Mouse (Mus musculus) lung, embryonic 14.5 days (tissue): ENCODE measurements around the gene Prkag2. TPM values are rescaled to one million over a fixed set of nuclear protein-coding genes. Genes with fewer than 3 reads are reported as not detected.

ENCODE experiments used
- ATAC-seq: fragments of 200-750 bp; cut with Nextera tagmentation; 2 replicates; pipeline ENCODE4 v1.8.0; 2017; ENCODE audit warnings: mild to moderate bottlenecking, moderate TSS enrichment, moderate library complexity; ENCODE audit not compliant: insufficient read depth
- DNase-seq: peaks from one replicate; pipeline ENCODE4 v3.0.0-alpha.2; 2015
- H3K27ac ChIP-seq: fragments of 300-500 bp; sonication (generic); 2 replicates; pipeline ENCODE4 v1.5.1; 2014; ENCODE audit warnings: low read depth, mild to moderate bottlenecking, moderate library complexity
- H3K27me3 ChIP-seq: fragments of 300-500 bp; sonication (generic); 2 replicates; pipeline ENCODE4 v1.6.1; 2014; ENCODE audit warnings: low read length, control low read depth; ENCODE audit not compliant: insufficient read depth
- H3K36me3 ChIP-seq: fragments of 300-500 bp; sonication (generic); 2 replicates; pipeline ENCODE4 v1.6.1; 2014; ENCODE audit warnings: control low read depth; ENCODE audit not compliant: insufficient read depth
- H3K4me1 ChIP-seq: fragments of 300-500 bp; sonication (generic); 2 replicates; pipeline ENCODE4 v1.6.1; 2014; ENCODE audit warnings: antibody characterized with exemption, control low read depth; ENCODE audit not compliant: insufficient read depth
- H3K4me2 ChIP-seq: fragments of 300-500 bp; sonication (generic); 2 replicates; pipeline ENCODE4 v1.6.1; 2014; ENCODE audit warnings: mild to moderate bottlenecking
- H3K4me3 ChIP-seq: fragments of 300-500 bp; sonication (generic); 2 replicates; pipeline ENCODE4 v1.5.1; 2014; ENCODE audit warnings: low read depth, low read length
- H3K9ac ChIP-seq: fragments of 300-500 bp; sonication (generic); 2 replicates; pipeline ENCODE4 v1.6.1; 2014
- H3K9me3 ChIP-seq: fragments of 300-500 bp; sonication (generic); 2 replicates; pipeline ENCODE4 v1.6.1; 2016; ENCODE audit warnings: low read depth, low read length, control low read depth
- CTCF ChIP-seq: IDR thresholded peaks from 2 replicates; pipeline ENCODE4 v1.5.1; 2016; ENCODE audit warnings: antibody characterized with exemption, low read depth
- WGBS: fragments of 180-500 bp; shearing (Covaris S2); extraction: QIAGEN DNeasy Blood & Tissue Kit; methylation state at CpG from one replicate; pipeline ENCODE4 v1.1.7; 2014; 5-methylcytosine and 5-hydroxymethylcytosine counted together
- polyA plus RNA-seq: library from polyadenylated mRNA; unstranded; fragments of >200 nt; fragmentation: Nextera tagmentation; extraction: Ambion mirVana; gene quantifications from 2 replicates; pipeline ENCODE4 v1.2.1, GENCODE M21; 2014

Gene Prkag2
- polyA plus RNA-seq, 1 experiment from 2014 or later: 25.6 TPM

GRCm38 (mm10) chr5:24820627-24821026 lies 279.8 kb downstream of the Prkag2 start:
- peaks cover 19% of the 10 kb centered on the region for H3K36me3 ChIP-seq
- no peak overlapping the region for H3K4me2 ChIP-seq
- H3K4me3 ChIP-seq: no peak overlapping the region
- H3K27me3 ChIP-seq: no peaks in the 10 kb centered on the region
- H3K27ac ChIP-seq: no peak overlapping the region
- H3K9ac ChIP-seq: no peak overlapping the region
- 0 out of 2 replicates have a peak, but pooled peaks cover 3% of the 10 kb centered on the region for H3K4me1 ChIP-seq
- no peak for TF ChIP-seq CTCF
- whole genome bisulfite sequencing: 69% methylated on average over 5 of the region's 5 CpGs
- DNase-seq: no peak
- ATAC-seq: no peak
- no peaks in the 10 kb centered on the region for H3K9me3 ChIP-seq

GRCm38 (mm10) chr5:24817191-24817590 lies 283.3 kb downstream of the Prkag2 start:
- no peak overlapping the region for H3K4me3 ChIP-seq
- no peaks in the 10 kb centered on the region for H3K27me3 ChIP-seq
- no peak overlapping the region for H3K4me2 ChIP-seq
- WGBS: 88% methylated on average over 4 of the region's 4 CpGs
- H3K4me1 ChIP-seq: no peaks in the 10 kb centered on the region
- no peak for TF ChIP-seq CTCF
- peaks cover 45% of the 10 kb centered on the region for H3K36me3 ChIP-seq
- H3K27ac ChIP-seq: no peak overlapping the region
- H3K9ac ChIP-seq: no peak overlapping the region
- DNase-seq (no peak), ATAC-seq (no peak)
- H3K9me3 ChIP-seq: no peaks in the 10 kb centered on the region

- Histone ChIP-seq H3K4me3 (no peak overlapping the region), H3K27ac (peak overlapping the region; percentile 16), H3K4me1 (no peaks in the 10 kb centered on the region), H3K4me2 (no peak overlapping the region), H3K9ac (no peak overlapping the region), H3K9me3 (no peaks in the 10 kb centered on the region), H3K27me3 (no peaks in the 10 kb centered on the region), H3K36me3 (peaks cover 68% of the 10 kb centered on the region)
- peak; percentile 82 for DNase-seq
- ATAC-seq: 0 out of 2 replicates have a peak, but pooled peaks have one; percentile 44
- WGBS: 45% methylated on average over 3 of the region's 3 CpGs
- no peak for TF ChIP-seq CTCF
Measured at GRCm38 (mm10) chr5:24813946-24814345, 286.5 kb downstream of the Prkag2 start.

GRCm38 (mm10) chr5:24813005-24813404 lies 287.4 kb downstream of the Prkag2 start:
- DNase-seq (no peak), ATAC-seq (no peak)
- Histone ChIP-seq H3K27ac (no peak overlapping the region), H3K4me2 (no peak overlapping the region), H3K4me3 (no peak overlapping the region), H3K4me1 (no peaks in the 10 kb centered on the region), H3K9ac (no peak overlapping the region), H3K27me3 (no peaks in the 10 kb centered on the region), H3K9me3 (no peaks in the 10 kb centered on the region), H3K36me3 (peaks cover 75% of the 10 kb centered on the region)
- 66% methylated on average over 4 of the region's 4 CpGs for WGBS
- TF ChIP-seq CTCF: no peak

Other genes with a start within 250 kb of the Prkag2 start
- gene Galntl5, start 80.8 kb upstream of the Prkag2 start, polyA plus RNA-seq: not detected in 2 replicates
- gene Galnt11, start 121.3 kb upstream of the Prkag2 start, polyA plus RNA-seq: 36.2 and 37.5 TPM in 2 replicates
- not detected in 2 replicates for gene E130116L18Rik, start 122.5 kb upstream of the Prkag2 start, polyA plus RNA-seq